Mouse (Mus musculus) MEL (cell line): ENCODE results near the gene Mapt.

ENCODE experiments used
- ELF1 ChIP-seq: IDR thresholded peaks from 2 replicates; pipeline ENCODE4 v1.6.1; 2014; ENCODE audit warnings: low read depth, mild to moderate bottlenecking, inconsistent platforms, low read length, improper control_type of control experiment, moderate library complexity
- HCFC1 ChIP-seq: IDR thresholded peaks from 2 replicates; pipeline ENCODE4 v1.6.1; 2012; ENCODE audit warnings: low read depth, mild to moderate bottlenecking, inconsistent platforms, low read length, improper control_type of control experiment, moderate library complexity
- JUND ChIP-seq: IDR thresholded peaks from 2 replicates; pipeline ENCODE4 v1.6.1; 2011; ENCODE audit warnings: low read depth, mild to moderate bottlenecking, improper control_type of control experiment, low read length
- KAT2A ChIP-seq: conservative IDR thresholded peaks from 2 replicates; pipeline ENCODE4 v1.6.1; 2012; ENCODE audit warnings: low read depth, low read length, improper control_type of control experiment, inconsistent platforms
- NELFE ChIP-seq: IDR thresholded peaks from 2 replicates; pipeline ENCODE4 v1.6.1; 2011; ENCODE audit warnings: low read depth, low read length, improper control_type of control experiment
- SMC3 ChIP-seq: IDR thresholded peaks from 2 replicates; pipeline ENCODE4 v1.6.1; 2011; ENCODE audit warnings: low read depth, low read length, improper control_type of control experiment

GRCm38 (mm10) chr11:104316685-104317400 lies 85.7 kb downstream of the Mapt start:
- no peak for TF ChIP-seq NELFE
- TF ChIP-seq KAT2A: no peak
- no peak for TF ChIP-seq JUND
- no peak for TF ChIP-seq HCFC1
- TF ChIP-seq SMC3: no peak
- no peak for TF ChIP-seq ELF1
